Mouse (Mus musculus) CH12F3 (cell line): ENCODE results near the gene Olig2.
"Not testable (repeated sequence)": the region's sequence is repeated elsewhere in the genome, so short reads cannot be mapped to it uniquely, and the experiment has no call there.

ENCODE experiments used
- in situ Hi-C: fragments of 300-500 bp; cut with MboI; formaldehyde crosslinking; loops from 2 replicates; pipeline ENCODE4 v1.14.3; 2020; ENCODE audit warnings: low sequenced_read_pairs

The Olig2 gene

DNA sequence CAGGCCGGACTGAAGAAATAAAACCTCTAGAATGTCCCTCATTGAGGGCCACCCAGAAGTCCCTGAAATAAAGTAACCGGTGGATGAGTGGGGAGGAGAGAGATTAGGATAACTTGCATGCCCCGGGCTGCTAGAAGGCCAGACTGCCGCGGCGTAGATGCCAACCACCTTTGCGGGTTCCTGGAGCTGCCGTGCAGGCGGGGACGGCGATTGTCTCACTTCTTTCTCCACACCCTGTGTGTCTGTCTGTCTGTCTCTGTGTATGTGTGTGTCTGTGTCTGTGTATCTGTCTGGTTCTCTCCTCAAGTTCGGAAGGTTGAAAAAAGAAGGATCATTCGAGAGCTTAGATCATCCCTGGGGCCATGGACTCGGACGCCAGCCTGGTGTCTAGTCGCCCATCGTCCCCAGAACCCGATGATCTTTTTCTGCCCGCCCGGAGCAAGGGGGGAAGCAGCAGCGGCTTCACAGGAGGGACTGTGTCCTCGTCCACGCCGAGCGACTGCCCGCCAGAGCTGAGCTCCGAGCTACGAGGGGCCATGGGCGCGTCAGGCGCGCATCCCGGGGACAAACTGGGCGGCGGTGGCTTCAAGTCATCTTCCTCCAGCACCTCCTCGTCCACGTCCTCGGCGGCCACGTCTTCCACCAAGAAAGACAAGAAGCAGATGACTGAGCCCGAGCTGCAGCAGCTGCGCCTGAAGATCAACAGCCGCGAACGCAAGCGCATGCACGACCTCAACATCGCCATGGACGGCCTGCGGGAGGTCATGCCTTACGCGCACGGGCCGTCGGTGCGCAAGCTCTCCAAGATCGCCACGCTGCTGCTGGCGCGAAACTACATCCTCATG is 1.0 kb downstream of the Olig2 start:
- in situ Hi-C loops, result no loop called here

DNA sequence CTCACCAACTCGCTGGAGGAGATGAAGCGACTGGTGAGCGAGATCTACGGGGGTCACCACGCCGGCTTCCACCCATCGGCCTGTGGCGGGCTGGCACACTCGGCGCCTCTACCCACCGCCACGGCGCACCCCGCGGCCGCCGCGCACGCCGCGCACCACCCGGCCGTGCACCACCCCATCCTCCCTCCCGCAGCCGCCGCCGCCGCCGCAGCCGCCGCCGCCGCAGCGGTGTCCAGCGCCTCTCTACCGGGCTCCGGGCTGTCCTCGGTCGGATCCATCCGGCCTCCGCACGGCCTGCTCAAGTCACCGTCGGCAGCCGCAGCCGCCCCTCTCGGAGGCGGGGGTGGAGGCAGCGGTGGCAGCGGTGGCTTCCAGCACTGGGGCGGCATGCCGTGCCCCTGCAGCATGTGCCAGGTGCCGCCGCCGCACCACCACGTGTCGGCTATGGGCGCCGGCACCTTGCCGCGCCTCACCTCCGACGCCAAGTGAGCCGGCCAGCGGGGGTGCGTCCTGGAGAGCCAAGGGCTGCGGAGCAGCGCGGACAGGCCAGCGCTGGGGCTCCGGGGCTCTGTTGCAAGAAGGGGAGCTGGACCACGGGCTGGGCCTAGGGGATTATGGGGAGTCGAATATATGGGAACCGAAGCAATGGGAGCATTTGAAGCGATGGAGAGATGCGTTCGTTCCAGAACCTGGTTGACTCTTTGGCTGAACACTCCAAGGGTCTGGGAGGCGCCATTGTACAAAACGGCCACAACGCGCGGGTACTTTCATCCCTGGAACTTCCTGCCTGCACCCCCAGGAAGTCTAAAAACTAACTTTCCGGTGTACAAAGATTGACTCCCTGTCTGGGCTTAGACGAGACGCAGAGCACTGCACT is 1.9 kb downstream of the Olig2 start:
- in situ Hi-C loops, result no loop called here

DNA sequence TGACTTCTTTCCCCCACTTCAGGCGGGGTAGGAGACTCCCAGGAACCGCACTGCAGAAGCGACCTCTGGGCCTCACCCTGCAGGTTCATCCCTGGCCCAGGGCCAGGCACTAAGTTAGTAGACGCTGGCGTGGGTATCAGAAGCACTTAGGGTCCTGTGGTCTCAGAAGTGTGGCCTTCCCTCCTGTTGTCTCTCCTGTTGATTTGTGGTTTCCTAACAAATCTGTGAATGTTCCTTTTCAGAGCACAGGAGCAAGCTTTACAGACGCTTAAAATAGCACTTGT is 2.4 kb downstream of the Olig2 start:
- in situ Hi-C loops, result no loop called here

- in situ Hi-C loops, result no loop called here
Measured at GRCm38 (mm10) chr16:91228238-91229071, 3.2 kb downstream of the Olig2 start.

DNA sequence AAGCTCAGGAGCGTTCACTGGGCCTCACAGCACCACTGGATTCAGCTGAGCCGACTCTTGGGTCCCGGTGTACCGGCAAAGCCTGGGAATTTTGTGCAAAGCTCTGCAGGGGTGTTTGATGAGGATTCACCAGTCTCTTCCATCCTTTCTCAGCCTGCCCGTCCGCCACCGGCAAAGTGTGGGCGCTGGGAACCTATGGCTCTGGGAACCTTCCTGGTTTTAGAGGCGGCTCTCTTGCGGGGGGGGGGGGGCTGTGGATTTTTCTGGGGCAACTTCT is 3.8 kb downstream of the Olig2 start:
- in situ Hi-C loops, result no loop called here

DNA sequence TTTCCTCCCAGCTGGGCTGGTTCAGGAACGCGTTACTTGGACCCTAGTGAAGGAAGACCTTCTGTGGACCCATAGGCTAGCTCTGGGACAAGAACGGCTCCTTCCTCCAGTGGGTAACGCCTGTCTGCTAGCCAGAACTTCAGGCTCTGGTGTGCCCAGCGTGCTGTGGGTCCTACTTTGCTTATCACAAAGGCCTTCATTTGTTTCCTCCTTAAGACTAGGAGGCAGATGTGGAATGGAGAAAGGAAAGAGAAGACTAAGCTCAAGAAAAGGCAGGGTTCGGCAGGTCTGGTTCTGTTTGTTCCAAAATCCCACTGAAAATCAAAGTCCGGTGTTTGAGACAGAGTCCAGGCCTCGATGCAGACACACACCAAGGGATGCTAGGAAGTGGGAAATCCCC is 4.4 kb downstream of the Olig2 start:
- in situ Hi-C loops, result no loop called here

- in situ Hi-C loops, result no loop called here
Measured at GRCm38 (mm10) chr16:91231781-91232469, 6.7 kb downstream of the Olig2 start.

DNA sequence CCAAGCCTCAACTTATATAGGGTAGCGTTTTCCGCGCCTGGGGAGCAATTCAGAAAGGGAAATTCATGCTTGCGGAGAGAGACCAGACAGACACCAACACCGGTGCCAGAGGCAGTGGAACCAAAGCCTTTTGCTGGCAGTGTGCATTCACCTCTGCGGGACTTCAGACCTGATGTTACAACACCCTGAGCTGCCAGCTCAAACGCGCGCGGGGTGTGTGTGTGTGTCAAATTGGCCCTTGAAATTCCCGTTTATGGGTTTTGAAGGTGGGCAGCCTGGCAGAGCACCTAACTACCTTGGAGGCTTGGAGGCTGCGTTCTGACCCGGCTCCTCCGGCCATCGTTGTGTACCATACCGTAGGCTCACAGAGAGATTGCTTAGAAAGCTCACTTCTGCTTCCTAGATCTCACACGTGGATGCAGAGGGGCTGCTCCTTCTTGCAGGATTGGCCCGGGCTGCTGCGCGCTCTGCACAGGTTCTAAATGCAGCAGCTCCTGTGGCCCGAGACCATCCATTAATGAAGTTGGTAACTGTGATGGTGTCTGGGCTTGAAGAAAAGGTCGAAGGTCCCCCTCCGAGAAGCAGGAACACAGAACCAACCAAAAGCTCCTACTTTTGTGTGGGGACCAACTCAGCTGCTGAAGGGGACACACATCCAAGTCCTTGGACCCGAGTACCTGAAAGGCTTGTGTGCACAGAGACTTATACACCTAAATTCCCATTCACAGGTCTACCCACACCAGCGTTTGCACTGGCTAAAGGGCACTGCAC is 7.4 kb downstream of the Olig2 start:
- in situ Hi-C loops, result no loop called here

GRCm38 (mm10) chr16:91233241-91233944 is 8.1 kb downstream of the Olig2 start:
- in situ Hi-C loops, result no loop called here

DNA sequence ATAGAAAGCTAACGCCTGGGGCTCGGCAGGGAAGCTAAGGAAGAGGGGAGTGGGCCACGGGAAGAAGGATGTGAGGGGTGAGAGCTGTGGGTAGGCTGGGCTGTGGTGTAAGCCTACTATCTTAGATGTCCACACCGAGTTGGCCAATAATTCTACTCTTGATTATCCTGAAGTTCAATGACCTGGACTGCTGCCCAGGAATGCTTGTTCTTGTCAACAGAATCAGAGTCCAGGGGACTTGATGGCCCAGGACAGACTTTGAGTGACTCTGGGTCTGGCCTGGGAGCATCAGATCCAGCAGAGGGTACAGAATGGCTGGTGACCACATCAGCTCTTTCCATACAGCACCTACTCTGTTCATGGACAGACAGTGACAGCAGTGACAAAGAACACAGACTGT is 13.8 kb downstream of the Olig2 start:
- in situ Hi-C loops, result no loop called here

- in situ Hi-C loops, result no loop called here
Measured at GRCm38 (mm10) chr16:91246292-91246691, 21.0 kb downstream of the Olig2 start.

GRCm38 (mm10) chr16:91255419-91256164 is 30.3 kb downstream of the Olig2 start:
- in situ Hi-C loops, result not testable (repeated sequence)

DNA sequence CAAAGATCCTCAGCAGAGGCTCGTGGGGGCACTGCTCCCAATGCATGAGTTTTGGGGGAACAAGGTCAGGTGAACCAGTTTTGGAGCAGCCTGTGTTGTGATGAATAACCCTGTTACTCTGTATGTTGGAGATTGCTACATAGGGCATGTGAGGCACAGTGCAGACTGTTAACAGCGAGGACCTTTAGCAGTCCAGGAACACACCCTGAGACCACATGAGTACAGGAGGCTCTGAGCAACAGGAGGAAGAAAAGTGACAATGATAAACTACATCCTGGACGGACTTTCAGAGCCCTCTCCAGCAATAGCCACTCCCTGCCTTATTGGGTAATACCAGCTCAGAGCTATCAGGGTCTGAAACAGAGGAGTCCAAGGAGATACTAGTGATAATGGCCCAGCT is 33.7 kb downstream of the Olig2 start:
- in situ Hi-C loops, result no loop called here

- in situ Hi-C loops, result no loop called here
Measured at GRCm38 (mm10) chr16:91260861-91261260, 35.6 kb downstream of the Olig2 start.

DNA sequence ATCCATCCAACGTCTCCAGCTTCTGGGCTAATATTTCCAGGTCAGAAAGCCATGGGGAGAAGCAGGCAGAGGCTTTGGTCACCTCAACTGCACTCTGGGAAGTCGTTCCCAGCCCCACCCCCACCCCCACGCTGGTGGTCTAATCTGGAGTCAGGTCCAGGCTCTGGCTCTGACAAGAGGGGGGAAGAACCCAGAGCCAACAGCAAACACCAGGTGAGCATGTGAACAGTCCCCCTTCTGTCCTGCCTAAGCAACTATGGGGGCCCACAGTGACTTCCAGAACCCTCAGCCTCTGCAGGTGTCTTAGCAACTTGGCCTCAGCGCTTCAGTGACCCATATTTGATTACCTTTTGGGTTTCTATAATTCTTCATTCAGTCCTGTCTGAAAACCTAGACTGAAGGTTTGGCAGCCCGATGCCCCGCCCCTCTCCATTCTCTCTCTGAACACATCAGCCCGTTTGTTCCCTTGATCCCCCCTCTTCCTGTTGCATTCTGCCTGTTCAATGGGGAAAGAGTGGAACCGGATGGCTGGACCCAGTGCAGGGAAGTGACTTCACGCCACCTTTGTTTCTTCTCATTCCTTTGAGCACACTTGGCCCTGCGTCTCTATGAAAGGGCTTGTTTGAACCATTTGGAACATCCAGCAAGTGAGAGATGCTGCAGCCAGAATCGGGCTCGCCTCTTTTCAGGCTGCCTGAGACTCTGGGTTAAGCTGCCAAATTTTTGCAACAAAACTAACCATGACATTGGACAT is 37.4 kb downstream of the Olig2 start:
- in situ Hi-C loops, result no loop called here

DNA sequence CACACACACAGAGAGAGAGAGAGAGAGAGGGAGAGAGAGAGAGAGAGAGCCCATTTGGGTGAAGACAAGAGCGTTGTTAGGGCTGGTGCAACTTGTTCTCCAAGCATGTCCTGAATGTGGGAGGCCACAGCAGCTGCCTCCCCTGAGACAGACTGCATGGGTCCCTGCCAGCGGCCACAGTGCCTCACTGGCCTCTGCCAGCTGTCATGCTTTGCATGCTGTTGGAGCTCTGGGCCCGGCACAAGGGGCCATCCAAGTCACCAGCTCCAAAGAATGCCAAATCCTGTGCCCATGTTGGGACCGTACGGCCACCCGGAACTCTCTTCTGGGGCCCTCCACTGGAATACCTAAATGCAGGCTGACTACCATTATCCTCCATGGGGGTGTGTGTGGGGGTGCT is 40.7 kb downstream of the Olig2 start:
- in situ Hi-C loops, result no loop called here

- in situ Hi-C loops, result no loop called here
Measured at GRCm38 (mm10) chr16:91268724-91269452, 43.6 kb downstream of the Olig2 start.
